Mouse (Mus musculus): Measurements from ENCODE around the gene Kcnb1. TPM values are rescaled to one million over a fixed set of nuclear protein-coding genes. Genes with fewer than 3 reads are reported as not detected.

Kcnb1 gene
- polyA plus RNA-seq, 1 experiment from 2014 or later, result 0.24 TPM

DNA sequence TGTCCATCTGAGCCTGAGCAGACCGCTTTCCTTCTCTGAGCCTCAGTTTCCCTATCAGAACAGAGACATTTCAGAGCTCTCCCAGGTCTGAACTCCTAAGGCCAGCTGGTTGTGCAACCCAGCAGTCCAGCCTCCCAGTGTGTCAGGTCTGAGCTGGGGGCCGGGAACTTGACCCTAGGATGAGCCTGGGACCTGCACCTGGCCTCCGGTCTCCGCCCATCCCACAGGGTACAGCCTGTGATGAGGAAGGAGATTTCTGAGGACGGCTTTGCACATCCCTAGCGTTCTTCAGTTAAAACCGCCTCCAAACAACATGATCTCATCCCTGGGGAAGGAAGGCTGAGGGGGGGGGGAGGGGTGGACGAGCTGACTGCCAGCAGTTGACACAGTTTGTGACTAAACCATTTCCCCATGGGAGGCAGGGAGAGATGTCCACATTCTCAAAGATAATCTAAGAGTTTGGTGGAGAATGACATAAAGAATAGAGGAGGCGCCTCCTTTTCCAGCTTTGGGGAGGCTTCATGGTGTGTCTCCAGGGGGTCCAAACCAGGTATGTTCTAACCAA is 110.9 kb downstream of the Kcnb1 start:
- no peak overlapping the region for H3K27ac ChIP-seq (ENCODE audit: poor library complexity, severe bottlenecking)
- WGBS, result 44% methylated on average over 9 of the region's 9 CpGs
- no peak overlapping the region for H3K4me2 ChIP-seq
- no peak overlapping the region for H3K4me3 ChIP-seq
- H3K9me3 ChIP-seq (replicated peaks), result no peaks in the 10 kb centered on the region
- no peak overlapping the region for H3K9ac ChIP-seq
- no peaks in the 10 kb centered on the region for H3K36me3 ChIP-seq
- H3K4me1 ChIP-seq (replicated peaks), result peaks cover 22% of the 10 kb centered on the region; the same call in 1 of the 2 replicates
- no peak; the same call in 1 of the 2 replicates for ATAC-seq (ENCODE audit: insufficient number of reproducible peaks, low FRiP score)
- peaks cover 6% of the 10 kb centered on the region; the same call in 1 of the 2 replicates for H3K27me3 ChIP-seq (replicated peaks)

DNA sequence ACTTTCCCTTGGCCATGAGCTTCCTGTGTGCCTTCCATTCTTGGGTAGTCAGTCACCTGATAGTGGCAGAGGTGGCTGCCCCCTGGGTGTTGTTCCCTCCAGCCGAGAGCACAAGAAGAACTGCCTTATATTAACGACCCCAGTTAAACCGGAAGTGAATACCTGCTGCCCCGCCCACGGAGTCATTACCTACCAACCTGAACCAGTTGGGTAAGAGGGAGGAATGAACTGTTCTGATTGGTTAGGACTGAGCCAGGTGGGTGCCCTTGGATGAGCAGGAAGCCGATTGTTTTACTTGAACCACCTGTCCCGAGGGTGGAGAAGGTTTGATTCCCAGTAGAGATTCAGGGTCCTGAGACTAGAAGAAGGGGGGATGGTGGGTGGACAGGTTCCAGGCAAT is 111.5 kb downstream of the Kcnb1 start:
- whole genome bisulfite sequencing, result 37% methylated on average over 7 of the region's 7 CpGs
- Histone ChIP-seq H3K9ac (no peak overlapping the region), H3K9me3 (replicated peaks) (no peaks in the 10 kb centered on the region), H3K4me3 (no peak overlapping the region), H3K4me1 (replicated peaks) (peaks cover 22% of the 10 kb centered on the region; the same call in 1 of the 2 replicates), H3K4me2 (no peak overlapping the region), H3K27me3 (replicated peaks) (peaks cover 6% of the 10 kb centered on the region; the same call in 1 of the 2 replicates), H3K27ac (ENCODE audit: poor library complexity, severe bottlenecking) (no peak overlapping the region), H3K36me3 (no peaks in the 10 kb centered on the region)
- ATAC-seq (ENCODE audit: insufficient number of reproducible peaks, low FRiP score), result no peak

GRCm38 (mm10) chr2:167077199-167077962 is 112.6 kb downstream of the Kcnb1 start:
- no peak overlapping the region for H3K4me3 ChIP-seq
- H3K27me3 ChIP-seq (replicated peaks), result peaks cover 6% of the 10 kb centered on the region; the same call in 1 of the 2 replicates
- H3K9ac ChIP-seq, result no peak overlapping the region
- no peak for ATAC-seq (ENCODE audit: insufficient number of reproducible peaks, low FRiP score)
- H3K36me3 ChIP-seq, result no peaks in the 10 kb centered on the region
- H3K4me2 ChIP-seq, result no peak overlapping the region
- WGBS, result 74% methylated on average over 11 of the region's 11 CpGs
- peaks cover 22% of the 10 kb centered on the region; the same call in 1 of the 2 replicates for H3K4me1 ChIP-seq (replicated peaks)
- H3K27ac ChIP-seq (ENCODE audit: poor library complexity, severe bottlenecking), result no peak overlapping the region
- no peaks in the 10 kb centered on the region for H3K9me3 ChIP-seq (replicated peaks)

DNA sequence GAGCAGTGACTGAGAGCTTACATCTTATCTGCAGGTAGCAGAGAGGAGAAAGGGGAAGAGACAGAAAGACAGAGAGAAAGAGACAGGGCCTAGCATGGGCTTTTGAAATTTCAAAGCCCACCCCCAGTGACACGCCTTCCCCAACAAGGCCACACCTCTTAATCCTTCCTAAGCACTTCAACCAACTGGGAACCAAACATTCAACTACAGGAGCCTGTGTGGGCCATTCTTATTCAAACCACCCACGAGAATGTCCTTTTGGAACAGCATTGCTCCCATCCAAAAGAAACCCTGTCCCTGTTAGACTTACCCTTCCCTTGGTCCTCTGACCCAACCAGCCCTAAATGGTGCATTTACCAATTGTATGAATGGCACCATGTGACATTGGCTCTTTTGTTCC is 113.2 kb downstream of the Kcnb1 start:
- H3K36me3 ChIP-seq, result no peaks in the 10 kb centered on the region
- ATAC-seq (ENCODE audit: insufficient number of reproducible peaks, low FRiP score), result no peak
- no peak overlapping the region for H3K9ac ChIP-seq
- WGBS, result 63% methylated on average over 2 of the region's 2 CpGs
- no peak overlapping the region for H3K4me2 ChIP-seq
- peaks cover 21% of the 10 kb centered on the region; the same call in 1 of the 2 replicates for H3K4me1 ChIP-seq (replicated peaks)
- no peak overlapping the region for H3K4me3 ChIP-seq
- no peak overlapping the region for H3K27ac ChIP-seq (ENCODE audit: poor library complexity, severe bottlenecking)
- H3K9me3 ChIP-seq (replicated peaks), result no peaks in the 10 kb centered on the region
- H3K27me3 ChIP-seq (replicated peaks), result peaks cover 6% of the 10 kb centered on the region; the same call in 1 of the 2 replicates

DNA sequence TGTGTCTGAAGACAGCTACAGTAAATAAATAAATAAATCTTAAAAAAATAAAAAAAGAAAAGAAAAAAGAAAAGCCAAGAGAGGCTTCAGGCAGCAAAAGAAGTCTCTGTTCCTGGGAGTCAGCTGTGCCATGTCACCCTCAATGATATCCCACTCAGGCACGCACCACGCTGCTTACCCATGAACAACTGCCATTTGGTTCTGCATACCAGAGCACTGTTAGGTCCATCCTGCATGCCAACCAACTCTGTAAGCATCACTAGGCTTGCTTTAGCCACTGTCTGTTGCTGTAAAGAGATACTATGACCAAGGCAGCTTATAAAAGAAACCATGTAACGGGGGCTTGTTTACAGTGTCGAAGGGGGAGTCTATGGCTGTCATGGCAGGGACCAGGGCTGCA is 113.6 kb downstream of the Kcnb1 start:
- no peak for ATAC-seq (ENCODE audit: insufficient number of reproducible peaks, low FRiP score)
- Histone ChIP-seq H3K9me3 (replicated peaks) (no peaks in the 10 kb centered on the region), H3K4me2 (no peak overlapping the region), H3K27ac (ENCODE audit: poor library complexity, severe bottlenecking) (no peak overlapping the region), H3K27me3 (replicated peaks) (peaks cover 6% of the 10 kb centered on the region; the same call in 1 of the 2 replicates), H3K9ac (no peak overlapping the region), H3K4me3 (no peak overlapping the region), H3K4me1 (replicated peaks) (peaks cover 17% of the 10 kb centered on the region; the same call in 1 of the 2 replicates), H3K36me3 (no peaks in the 10 kb centered on the region)
- 90% methylated on average over 4 of the region's 4 CpGs for WGBS

- H3K4me3 ChIP-seq, result no peak overlapping the region
- no peak overlapping the region for H3K4me2 ChIP-seq
- no peaks in the 10 kb centered on the region for H3K36me3 ChIP-seq
- no peak for ATAC-seq (ENCODE audit: insufficient number of reproducible peaks, low FRiP score)
- H3K27ac ChIP-seq (ENCODE audit: poor library complexity, severe bottlenecking), result no peak overlapping the region
- peaks cover 6% of the 10 kb centered on the region; the same call in 1 of the 2 replicates for H3K27me3 ChIP-seq (replicated peaks)
- 84% methylated on average over 5 of the region's 5 CpGs for WGBS
- H3K9ac ChIP-seq, result no peak overlapping the region
- no peaks in the 10 kb centered on the region for H3K9me3 ChIP-seq (replicated peaks)
- peaks cover 27% of the 10 kb centered on the region for H3K4me1 ChIP-seq (replicated peaks)
These were observed 115.4 kb downstream of the Kcnb1 start for GRCm38 (mm10) chr2:167074587-167074986.

GRCm38 (mm10) chr2:167071641-167072601 is 118.0 kb downstream of the Kcnb1 start:
- Histone ChIP-seq H3K4me1 (replicated peaks) (peaks cover 16% of the 10 kb centered on the region), H3K4me3 (peak overlapping the region; percentile 48), H3K27me3 (replicated peaks) (0 out of 2 replicates have a peak, but pooled peaks cover under 1% of the 10 kb centered on the region), H3K4me2 (peak overlapping the region; percentile 70), H3K27ac (ENCODE audit: poor library complexity, severe bottlenecking) (no peak overlapping the region), H3K9ac (peak overlapping the region; percentile 40; the same call in 1 of the 2 replicates), H3K9me3 (replicated peaks) (no peaks in the 10 kb centered on the region), H3K36me3 (no peaks in the 10 kb centered on the region)
- 9% methylated on average over 22 of the region's 22 CpGs for WGBS
- ATAC-seq (ENCODE audit: insufficient number of reproducible peaks, low FRiP score), result peak; percentile 92

GRCm38 (mm10) chr2:167071266-167071640 is 118.7 kb downstream of the Kcnb1 start:
- no peaks in the 10 kb centered on the region for H3K27me3 ChIP-seq (replicated peaks)
- H3K4me3 ChIP-seq, result peak overlapping the region; percentile 48
- H3K4me1 ChIP-seq (replicated peaks), result peaks cover 16% of the 10 kb centered on the region
- H3K4me2 ChIP-seq, result peak overlapping the region; percentile 70
- H3K9ac ChIP-seq, result peak overlapping the region; percentile 40; the same call in 1 of the 2 replicates
- WGBS, result 21% methylated on average over 12 of the region's 12 CpGs
- no peak overlapping the region for H3K27ac ChIP-seq (ENCODE audit: poor library complexity, severe bottlenecking)
- ATAC-seq (ENCODE audit: insufficient number of reproducible peaks, low FRiP score), result 0 out of 2 replicates have a peak, but pooled peaks have one; percentile 1
- H3K36me3 ChIP-seq, result peaks cover under 1% of the 10 kb centered on the region; the same call in 1 of the 2 replicates
- H3K9me3 ChIP-seq (replicated peaks), result no peaks in the 10 kb centered on the region

DNA sequence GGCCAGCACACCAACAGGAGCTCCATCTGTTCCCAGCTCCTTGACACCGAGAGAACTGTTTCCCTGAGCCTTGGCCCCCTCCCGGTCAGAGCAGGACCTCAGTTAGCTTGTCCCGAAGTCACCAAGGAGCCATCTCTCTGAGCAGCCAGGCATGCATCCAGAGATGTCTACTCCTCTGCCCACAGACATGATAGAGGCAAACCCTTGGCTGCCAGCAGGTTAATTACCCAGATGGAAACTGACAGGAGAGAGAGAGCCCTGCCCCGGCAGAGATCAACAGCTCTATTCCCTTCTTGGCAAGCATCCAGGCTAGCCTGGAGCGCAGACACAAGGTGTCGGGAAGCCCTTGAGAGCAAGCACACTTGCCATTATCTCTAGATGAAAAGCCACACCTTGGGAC is 119.6 kb downstream of the Kcnb1 start:
- ATAC-seq (ENCODE audit: insufficient number of reproducible peaks, low FRiP score), result no peak
- Histone ChIP-seq H3K9ac (no peak overlapping the region), H3K9me3 (replicated peaks) (no peaks in the 10 kb centered on the region), H3K4me2 (no peak overlapping the region), H3K4me1 (replicated peaks) (peaks cover 18% of the 10 kb centered on the region), H3K27me3 (replicated peaks) (no peaks in the 10 kb centered on the region), H3K4me3 (no peak overlapping the region), H3K36me3 (peaks cover 9% of the 10 kb centered on the region), H3K27ac (ENCODE audit: poor library complexity, severe bottlenecking) (no peak overlapping the region)
- WGBS, result 42% methylated on average over 6 of the region's 6 CpGs

- Histone ChIP-seq H3K9me3 (replicated peaks) (no peaks in the 10 kb centered on the region), H3K4me3 (no peak overlapping the region), H3K4me2 (no peak overlapping the region), H3K4me1 (replicated peaks) (peaks cover 27% of the 10 kb centered on the region), H3K36me3 (peaks cover 22% of the 10 kb centered on the region), H3K9ac (no peak overlapping the region), H3K27me3 (replicated peaks) (no peaks in the 10 kb centered on the region), H3K27ac (ENCODE audit: poor library complexity, severe bottlenecking) (no peak overlapping the region)
- 52% methylated on average over 6 of the region's 6 CpGs for WGBS
- ATAC-seq (ENCODE audit: insufficient number of reproducible peaks, low FRiP score), result no peak
These were observed 122.4 kb downstream of the Kcnb1 start for GRCm38 (mm10) chr2:167067575-167067974.
